Mouse (Mus musculus) thymus, adult 2 months (tissue): Measurements from ENCODE around the gene Bax.

ENCODE experiments used
- CTCF ChIP-seq: fragments of 200-500 bp; IDR thresholded peaks from 2 replicates; pipeline ENCODE4 v1.5.1; 2012; ENCODE audit warnings: mild to moderate bottlenecking, control low read depth, low read length, moderate library complexity, borderline replicate concordance; ENCODE audit not compliant: control insufficient read depth, poor library complexity, insufficient read depth; ENCODE audit errors: extremely low read depth
- POLR2A ChIP-seq: fragments of 200-500 bp; IDR thresholded peaks from 2 replicates; pipeline ENCODE4 v1.6.1; 2012; ENCODE audit warnings: mild to moderate bottlenecking, low read length, control low read depth, moderate library complexity; ENCODE audit not compliant: control insufficient read depth, poor library complexity, insufficient read depth; ENCODE audit errors: extremely low read depth

GRCm38 (mm10) chr7:45507583-45507982, 40.9 kb upstream of the Bax start:
- TF ChIP-seq CTCF, result no peak
- no peak for TF ChIP-seq POLR2A
